Mouse (Mus musculus): ENCODE data around the gene Adprm. TPM values are rescaled to one million over a fixed set of nuclear protein-coding genes. Genes with fewer than 3 reads are reported as not detected.
"Not testable (repeated sequence)": the region's sequence is repeated elsewhere in the genome, so short reads cannot be mapped to it uniquely, and the experiment has no call there.

The Adprm gene
- total RNA-seq, 2 experiments from 2014 or later = 14.9 to 15.8 TPM

DNA sequence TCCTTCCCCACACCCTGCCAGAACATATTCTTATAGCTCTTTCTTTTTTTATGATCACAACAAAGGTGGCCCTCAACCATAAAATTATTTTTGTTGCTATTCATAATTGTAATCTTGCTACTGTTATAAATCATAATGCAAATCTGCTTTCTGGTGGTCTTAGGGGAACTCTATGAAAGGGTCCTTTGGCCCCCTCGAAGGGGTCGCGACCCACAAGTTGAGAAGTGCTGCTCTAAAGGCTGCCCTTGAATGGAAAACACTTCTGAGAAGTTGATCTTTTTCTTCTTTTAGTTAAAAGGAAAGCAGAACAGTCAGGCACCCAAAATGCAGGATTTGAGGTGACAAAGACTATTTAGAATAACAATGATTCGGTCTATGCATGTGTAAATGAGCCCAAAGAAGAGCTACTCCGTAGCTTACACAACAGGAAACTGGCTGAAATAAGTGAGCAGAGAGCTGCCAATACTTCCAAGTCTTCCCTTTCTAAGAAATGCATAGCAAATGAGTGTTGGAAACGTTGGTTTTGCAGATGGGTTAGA lies 28.5 kb downstream of the Adprm start:
- DNase-seq (ENCODE audit: low spot score in 2 of 2) = no peak

GRCm38 (mm10) chr11:67023191-67023590 lies 29.2 kb downstream of the Adprm start:
- not testable (repeated sequence) for DNase-seq (ENCODE audit: low spot score in 2 of 2)

GRCm38 (mm10) chr11:67022354-67023115 lies 29.9 kb downstream of the Adprm start:
- no peak for DNase-seq (ENCODE audit: low spot score in 2 of 2)

GRCm38 (mm10) chr11:67020948-67021347 lies 31.4 kb downstream of the Adprm start:
- DNase-seq (ENCODE audit: low spot score in 2 of 2) = peak; percentile 27 to 63

GRCm38 (mm10) chr11:67019711-67020475 lies 32.5 kb downstream of the Adprm start:
- no peak for DNase-seq (ENCODE audit: low spot score in 2 of 2)

- DNase-seq (ENCODE audit: low spot score in 2 of 2) = peak in 1 of 2 experiments; percentile 37
Measured at GRCm38 (mm10) chr11:67017801-67018591, 34.4 kb downstream of the Adprm start.

- no peak for DNase-seq (ENCODE audit: low spot score in 2 of 2)
Measured at GRCm38 (mm10) chr11:67011635-67012034, 40.8 kb downstream of the Adprm start.

GRCm38 (mm10) chr11:67010430-67010829 lies 42.0 kb downstream of the Adprm start:
- DNase-seq (ENCODE audit: low spot score in 2 of 2) = no peak

- DNase-seq (ENCODE audit: low spot score in 2 of 2) = no peak
Measured at GRCm38 (mm10) chr11:67008528-67008927, 43.9 kb downstream of the Adprm start.

DNA sequence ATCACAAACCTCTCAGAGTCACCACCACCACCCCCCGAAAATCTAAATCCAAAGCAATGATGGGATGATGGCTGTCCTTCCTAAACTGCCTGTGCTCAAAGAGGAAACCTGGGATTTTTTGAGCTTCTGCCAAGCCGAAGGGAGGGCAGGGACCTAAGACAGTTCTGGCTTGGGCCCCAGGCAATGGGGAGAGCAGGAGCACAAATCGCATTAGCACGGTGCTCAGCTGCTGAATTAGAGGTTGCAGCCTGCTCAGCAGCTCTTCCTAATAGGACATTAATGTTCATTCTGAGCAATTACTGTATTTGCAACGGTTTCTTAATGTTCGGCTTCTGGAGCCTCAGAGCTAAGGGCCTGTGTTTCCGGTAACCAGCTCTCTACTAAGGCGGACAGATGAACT lies 44.4 kb downstream of the Adprm start:
- no peak for DNase-seq (ENCODE audit: low spot score in 2 of 2)

DNA sequence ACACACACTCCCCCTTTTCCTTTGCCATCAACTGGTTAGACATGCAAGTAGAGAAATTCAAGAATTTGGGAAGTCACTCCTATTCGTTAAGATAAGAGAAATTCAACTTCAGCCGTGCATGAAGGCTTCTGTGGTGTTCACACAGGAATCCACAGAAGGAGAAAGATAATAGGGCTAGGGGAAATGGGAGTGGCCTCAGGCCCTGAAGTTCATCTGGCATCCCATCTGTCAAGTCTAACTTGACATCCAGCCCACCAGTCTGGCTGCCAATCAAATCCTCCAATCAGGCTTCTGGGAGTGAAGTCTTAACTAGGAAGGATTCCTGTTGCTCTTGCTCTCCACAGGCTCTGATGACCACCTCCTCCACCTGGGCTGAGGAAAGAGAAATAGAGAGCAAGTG lies 49.5 kb downstream of the Adprm start:
- DNase-seq (ENCODE audit: low spot score in 2 of 2) = no peak

- DNase-seq (ENCODE audit: low spot score in 2 of 2) = no peak
Measured at GRCm38 (mm10) chr11:67001717-67002116, 50.7 kb downstream of the Adprm start.

GRCm38 (mm10) chr11:67000671-67001070 lies 51.7 kb downstream of the Adprm start:
- no peak for DNase-seq (ENCODE audit: low spot score in 2 of 2)

DNA sequence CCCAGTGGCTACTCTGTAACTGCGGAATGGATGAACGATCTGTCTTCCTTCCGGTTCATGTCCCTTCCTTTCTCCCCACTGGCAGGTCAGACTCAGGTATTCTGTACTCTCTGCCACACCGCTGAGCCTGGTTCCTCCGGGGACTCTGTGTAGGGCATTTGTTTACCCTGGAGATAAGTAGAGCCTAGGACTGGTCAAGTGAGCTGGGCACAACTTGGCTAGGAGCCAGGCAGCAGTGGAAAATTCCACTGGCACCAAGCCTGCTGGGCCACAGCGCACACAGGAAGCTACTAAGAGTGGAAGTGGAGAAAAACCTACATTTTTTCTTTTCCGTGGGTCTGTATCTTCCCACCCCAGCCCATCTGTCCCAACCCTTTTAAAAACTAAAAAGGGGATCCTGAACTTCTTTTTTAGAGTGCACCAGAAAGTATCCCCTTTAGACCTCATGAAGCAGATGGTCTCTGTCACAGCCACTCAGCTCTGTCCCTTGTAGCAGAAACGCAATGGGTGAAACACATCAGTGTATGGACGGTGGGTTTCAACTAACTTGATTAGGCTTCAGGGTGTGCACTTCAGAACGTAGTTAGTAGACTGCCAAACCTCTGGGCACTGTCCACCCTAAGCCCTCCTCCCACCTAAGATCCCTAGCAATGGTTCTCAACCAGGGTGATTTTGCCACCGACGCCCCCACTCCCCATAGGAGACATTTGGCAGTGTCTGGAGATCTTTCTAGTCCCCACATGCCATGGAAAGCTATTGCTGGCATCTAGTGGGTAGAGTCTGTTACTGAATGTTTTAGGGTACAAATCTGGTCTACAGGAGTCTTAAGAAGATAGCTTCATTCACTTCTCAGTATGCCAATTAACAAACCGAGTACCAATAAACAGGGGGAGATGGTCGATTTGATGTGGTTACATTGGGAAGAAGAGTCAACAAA lies 53.7 kb downstream of the Adprm start:
- DNase-seq (ENCODE audit: low spot score in 2 of 2) = no peak

DNA sequence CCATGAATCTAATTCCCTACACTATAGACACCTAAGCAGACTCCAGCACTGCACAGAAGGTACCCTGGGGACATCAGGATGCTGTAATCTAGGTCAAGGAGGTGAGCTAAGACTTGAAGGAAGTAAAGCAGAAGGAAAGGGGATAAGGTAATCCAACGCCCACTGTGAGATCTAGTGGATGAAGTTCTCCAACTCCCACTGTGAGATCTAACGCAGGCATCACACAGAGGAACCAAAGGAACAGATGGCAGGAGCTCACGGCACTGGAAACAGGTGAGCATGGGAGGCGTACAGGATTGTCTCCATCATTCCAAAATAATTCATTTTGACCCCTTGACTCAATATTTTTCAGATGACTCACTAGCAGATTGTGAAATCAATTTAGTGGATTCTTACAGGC lies 55.9 kb downstream of the Adprm start:
- no peak for DNase-seq (ENCODE audit: low spot score in 2 of 2)

- no peak for DNase-seq (ENCODE audit: low spot score in 2 of 2)
Measured at GRCm38 (mm10) chr11:66993674-66994073, 58.7 kb downstream of the Adprm start.

DNA sequence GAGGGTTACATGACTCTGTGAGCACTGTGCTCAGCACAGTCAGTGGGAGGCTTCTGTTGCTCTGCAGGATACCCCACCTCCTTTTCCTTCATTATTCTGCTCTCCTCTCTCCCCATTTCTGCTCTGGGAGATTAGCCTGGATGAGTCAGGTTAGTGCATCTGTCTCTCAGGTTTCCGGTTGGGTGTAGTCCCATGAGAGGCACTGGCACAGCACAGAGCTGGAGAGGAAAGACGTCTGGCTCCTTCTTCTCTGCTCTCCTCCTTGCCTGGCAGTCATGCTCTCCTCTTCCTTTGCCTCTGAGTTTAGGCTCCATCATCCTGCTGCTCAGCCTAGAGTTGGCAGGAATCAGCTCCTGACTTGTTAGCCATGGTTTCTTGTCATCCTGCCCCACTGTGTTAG lies 60.2 kb downstream of the Adprm start:
- DNase-seq (ENCODE audit: low spot score in 2 of 2) = no peak
